Mouse (Mus musculus) cerebellum, postnatal 25 days (tissue): Measurements from ENCODE around the gene Sept8.
A peak's percentile ranks its signal among the peaks of the same experiment; 100 is the strongest.

Source experiments
- DNase-seq, 2 experiments: peaks; one replicate each; pipeline ENCODE4 v3.0.0; 2021; ENCODE audit warnings: mixed read lengths in 2 of 2

Sept8 gene

DNA sequence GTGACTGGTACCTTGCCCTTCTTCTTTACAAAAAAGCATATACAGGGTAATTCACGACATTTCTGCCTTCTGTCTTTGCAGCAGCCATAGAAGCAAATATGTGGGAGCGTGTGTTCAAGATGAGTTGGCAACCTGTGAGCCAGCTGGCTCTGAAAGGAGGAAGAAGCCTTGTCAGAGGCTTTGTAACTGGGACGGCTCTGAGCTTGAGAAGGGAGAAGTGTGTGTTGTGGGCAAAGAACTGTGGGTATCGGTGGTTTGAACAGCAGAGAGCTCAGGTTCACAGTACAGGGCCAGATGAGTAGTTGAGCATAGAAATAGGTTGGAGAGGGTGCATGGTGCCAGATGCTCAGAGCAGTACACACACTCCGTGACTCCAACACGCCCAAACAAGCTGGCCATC lies 22.1 kb upstream of the Sept8 start:
- peak; percentile 54 for DNase-seq

- no peak for DNase-seq
Observed at GRCm38 (mm10) chr11:53500569-53500968, 18.5 kb upstream of the Sept8 start.

- DNase-seq, result peak in 1 of 2 experiments; percentile 45
Observed at GRCm38 (mm10) chr11:53502039-53502765, 16.9 kb upstream of the Sept8 start.

- no peak for DNase-seq
Observed at GRCm38 (mm10) chr11:53503738-53504137, 15.3 kb upstream of the Sept8 start.

GRCm38 (mm10) chr11:53504376-53504775 lies 14.7 kb upstream of the Sept8 start:
- DNase-seq, result peak in 1 of 2 experiments; percentile 34

DNA sequence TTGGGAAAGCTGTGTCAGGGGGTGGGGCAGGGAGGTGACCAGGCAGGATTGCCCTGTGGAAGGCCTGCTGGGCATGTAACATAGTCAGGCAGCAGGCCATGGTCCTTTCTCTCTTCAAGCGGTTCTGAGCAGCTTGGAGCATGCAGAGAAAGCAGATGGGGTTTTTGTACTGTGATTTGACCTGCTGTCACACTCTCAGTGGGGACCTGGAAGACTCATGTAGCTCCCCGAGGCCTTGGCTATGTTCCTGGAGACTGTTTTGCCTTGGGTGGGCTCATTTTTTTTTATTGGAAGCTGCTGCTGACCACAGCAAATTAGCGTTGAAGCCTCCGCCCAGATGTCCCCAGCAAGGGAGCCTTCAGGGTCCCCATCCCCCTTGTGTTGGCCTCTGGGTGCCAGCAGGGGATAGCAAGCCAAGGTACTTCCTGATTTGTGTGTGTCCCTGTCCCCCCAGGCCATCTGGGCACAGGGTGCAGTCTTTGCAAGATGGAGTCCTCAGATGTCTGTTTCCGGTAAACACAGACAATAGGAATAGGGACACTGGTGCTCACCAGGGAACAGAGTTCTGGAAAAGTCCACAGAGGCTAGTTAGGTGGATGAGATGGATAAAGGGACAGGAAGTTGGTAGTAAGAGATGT lies 13.9 kb upstream of the Sept8 start:
- peak; percentile 92 to 94 for DNase-seq

- DNase-seq, result peak; percentile 42 to 48
Observed at GRCm38 (mm10) chr11:53507098-53507805, 11.8 kb upstream of the Sept8 start.

DNA sequence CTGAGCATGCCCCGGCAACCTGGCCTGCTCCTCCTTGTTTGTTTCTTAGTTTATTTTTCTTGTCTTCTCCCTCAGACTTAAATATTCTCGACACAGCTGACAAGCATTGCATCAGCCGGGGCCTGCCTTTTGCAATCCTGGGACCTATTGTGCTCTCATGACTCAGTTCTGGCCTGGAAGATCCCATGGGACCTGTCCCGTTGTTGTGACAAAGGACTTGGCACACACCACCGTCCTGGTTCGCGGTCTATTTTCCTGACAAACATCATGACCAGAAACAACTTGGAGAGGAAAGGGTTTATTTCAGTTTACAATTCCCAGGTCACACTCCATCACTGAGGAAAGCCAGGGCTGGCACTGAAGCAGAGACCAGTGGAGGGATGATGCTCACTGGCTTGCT lies 10.9 kb upstream of the Sept8 start:
- peak in 1 of 2 experiments; percentile 37 for DNase-seq

DNA sequence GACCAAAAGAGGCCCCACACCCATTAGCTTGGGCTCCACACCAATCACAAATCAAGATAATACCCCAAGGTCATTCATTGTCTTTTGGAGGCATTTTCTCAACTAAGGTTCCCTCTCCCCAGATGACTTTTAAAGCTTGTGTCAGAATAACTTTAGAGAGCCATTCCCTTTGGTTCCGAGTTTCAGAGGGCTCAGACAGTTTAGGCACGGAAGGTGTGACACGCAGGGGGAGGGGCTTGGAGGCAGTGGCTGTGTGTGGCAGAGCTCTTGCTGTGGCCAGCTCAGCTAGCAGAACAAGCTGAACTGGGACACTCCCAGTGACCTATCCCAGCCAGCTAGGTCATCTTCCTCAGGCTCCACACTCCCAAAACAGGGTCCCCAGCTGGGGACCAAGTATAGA lies 10.5 kb upstream of the Sept8 start:
- no peak for DNase-seq

GRCm38 (mm10) chr11:53510351-53510750 lies 8.7 kb upstream of the Sept8 start:
- no peak for DNase-seq

DNA sequence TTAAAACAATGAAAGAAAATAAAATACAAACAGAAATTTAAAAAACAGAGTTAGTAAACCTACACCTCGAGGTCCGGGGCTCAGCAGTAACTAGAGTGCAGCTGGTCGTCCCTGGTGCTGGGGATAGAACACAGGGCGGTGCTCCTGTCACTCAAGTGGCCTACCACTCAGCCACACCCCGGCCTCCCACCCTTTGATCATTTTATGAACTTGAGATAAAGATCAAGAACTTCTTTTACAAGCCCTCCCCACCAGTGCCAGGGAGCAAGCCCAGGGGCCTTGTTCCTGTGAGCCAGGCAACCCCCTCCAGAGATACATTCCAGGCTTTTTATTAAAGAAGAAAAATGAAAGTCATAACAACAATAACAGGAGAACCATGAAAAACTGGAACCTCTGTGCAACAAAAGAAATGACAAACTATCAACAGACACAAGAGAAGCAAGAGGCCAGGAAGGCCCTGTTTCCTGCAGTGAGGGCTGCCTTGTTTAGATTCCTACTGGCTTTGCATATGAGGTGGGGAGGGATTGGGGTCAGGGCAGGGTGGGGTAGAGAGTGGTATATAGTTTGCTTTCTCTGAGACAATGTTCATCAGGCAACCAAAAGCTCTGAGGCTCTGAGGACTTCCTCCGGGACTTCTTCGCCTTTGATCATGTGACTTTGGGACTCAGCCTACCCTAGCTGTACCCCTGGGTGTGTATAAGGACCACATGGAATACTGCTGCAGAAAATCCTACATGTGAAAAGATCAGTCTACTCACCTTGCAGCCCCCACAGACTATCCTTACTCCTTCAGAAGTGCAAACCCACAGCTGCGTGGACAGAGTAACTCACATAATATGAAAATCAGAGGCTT lies 2.1 kb upstream of the Sept8 start:
- DNase-seq, result peak in 1 of 2 experiments; percentile 9

DNA sequence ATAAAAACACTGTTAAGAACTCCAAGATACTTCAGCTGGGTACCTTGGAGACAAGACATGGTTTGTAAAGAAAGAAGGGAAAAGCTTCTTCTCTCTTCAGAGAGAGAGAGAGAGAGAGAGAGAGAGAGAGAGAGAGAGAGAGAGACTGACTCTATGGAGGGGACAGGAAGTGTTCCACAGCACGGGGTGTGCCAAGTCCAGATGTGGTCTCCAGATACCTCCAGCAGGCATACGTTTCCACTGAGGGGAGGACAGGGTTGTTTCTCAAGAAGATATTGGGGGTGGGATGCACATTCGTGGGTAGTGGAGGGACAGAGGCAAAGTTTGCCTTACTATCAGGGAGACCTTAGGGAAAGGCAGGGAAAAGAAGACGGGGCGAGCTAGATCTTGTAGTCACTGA lies 298 bp upstream of the Sept8 start:
- peak in 1 of 2 experiments; percentile 11 for DNase-seq

DNA sequence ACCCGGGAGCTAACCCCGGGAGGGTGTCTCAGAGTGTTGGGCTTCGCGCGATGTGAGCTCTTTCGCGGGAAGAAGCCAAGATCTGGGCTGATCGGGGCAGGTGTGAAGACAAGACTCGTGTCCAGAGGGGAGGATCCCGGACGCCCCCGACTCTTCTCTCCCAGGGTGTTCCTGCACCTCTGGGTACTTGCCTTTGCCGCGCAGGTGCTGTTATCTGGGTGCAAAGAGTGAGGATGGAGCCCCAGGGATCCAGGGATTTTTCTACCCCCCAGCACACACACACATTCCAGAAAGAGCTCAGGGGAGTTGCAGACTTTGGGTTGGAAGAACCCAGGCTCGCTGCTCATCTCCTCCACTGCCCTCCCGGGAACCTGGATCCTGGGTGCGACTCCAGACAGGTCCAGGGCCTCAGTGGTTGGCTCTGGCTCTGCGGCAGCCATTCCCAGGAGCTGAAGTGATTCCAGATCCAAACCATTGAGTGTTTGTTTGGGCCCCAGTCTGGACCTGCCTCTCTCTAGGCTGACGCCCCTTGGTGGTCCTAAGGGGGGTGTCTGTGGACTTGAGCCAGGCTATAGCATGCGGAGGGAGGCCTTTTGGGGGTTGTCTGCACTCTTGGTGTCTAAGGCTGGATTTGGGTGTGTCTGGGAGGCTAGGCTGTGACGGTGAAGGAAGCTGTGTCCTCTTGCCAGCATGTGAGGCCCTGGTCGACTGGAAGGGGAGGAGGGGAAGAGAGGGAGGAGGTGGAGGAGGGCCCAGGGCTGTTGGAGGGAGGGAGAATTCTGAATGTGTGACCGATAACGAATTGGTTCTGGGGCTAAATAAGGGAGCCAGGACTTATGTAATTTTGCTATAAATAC lies 1.3 kb downstream of the Sept8 start:
- DNase-seq, result peak; percentile 83

DNA sequence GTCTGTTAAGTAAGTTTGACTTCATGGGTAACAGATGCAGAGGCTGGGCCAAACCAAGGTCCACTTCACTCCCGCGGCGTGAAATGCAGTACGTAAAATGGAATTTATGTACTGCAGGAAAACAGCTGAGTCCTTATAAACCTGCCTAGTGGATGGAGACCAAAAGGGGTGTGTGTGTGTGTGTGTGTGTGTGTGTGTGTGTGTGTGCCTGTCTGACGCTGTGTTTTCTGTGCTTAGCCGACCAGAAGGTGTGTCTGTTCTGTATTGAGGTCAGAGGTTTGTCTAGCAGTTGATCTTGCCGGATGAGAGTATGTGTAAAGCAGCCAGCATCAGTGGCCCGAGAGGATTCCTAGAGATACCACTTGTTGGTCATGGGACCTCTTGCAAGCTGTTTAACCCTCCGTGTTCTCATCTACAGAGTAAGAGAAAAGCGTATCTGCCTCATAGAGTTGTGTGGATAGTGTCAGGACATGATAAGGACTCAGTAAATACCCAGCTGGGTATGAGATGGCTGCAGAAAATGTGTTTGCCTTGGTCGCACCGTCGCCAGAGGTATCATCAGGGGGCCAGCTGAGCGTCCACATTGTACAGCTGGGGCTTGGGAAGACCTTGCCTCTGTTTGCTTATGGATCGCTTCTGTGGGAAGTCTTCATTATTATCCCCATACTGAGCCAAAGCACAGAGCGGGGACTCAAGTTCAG lies 2.2 kb downstream of the Sept8 start:
- DNase-seq, result peak; percentile 68 to 70

GRCm38 (mm10) chr11:53521821-53522131 lies 2.7 kb downstream of the Sept8 start:
- DNase-seq, result peak; percentile 61 to 63

GRCm38 (mm10) chr11:53522362-53522761 lies 3.3 kb downstream of the Sept8 start:
- DNase-seq, result peak in 1 of 2 experiments; percentile 18

- peak; percentile 84 to 86 for DNase-seq
Observed at GRCm38 (mm10) chr11:53522930-53523329, 3.9 kb downstream of the Sept8 start.

- DNase-seq, result peak; percentile 43 to 54
Observed at GRCm38 (mm10) chr11:53523545-53524405, 4.7 kb downstream of the Sept8 start.

- DNase-seq, result peak in 1 of 2 experiments; percentile 64
Observed at GRCm38 (mm10) chr11:53524905-53525304, 5.8 kb downstream of the Sept8 start.

- no peak for DNase-seq
Observed at GRCm38 (mm10) chr11:53525461-53525860, 6.4 kb downstream of the Sept8 start.
